Mouse (Mus musculus): ENCODE data around the gene Ugt1a9. TPM values are rescaled to one million over a fixed set of nuclear protein-coding genes. Genes with fewer than 3 reads are reported as not detected.
A peak's percentile ranks its signal among the peaks of the same experiment; 100 is the strongest.
"Not testable (repeated sequence)": the region's sequence is repeated elsewhere in the genome, so short reads cannot be mapped to it uniquely, and the experiment has no call there.

The Ugt1a9 gene
- polyA plus RNA-seq, 1 experiment from 2014 or later = 0.36 TPM

- no peak within 1 kb of the TSS for H3K4me2 ChIP-seq
These were observed 16.9 kb downstream of the Ugt1a9 start, which contains the start of gene Ugt1a8 for GRCm38 (mm10) chr1:88087513-88087912. Gene Ugt1a8, plus strand, starts transcription at chr1:88087813.

GRCm38 (mm10) chr1:88092341-88092740, 21.7 kb downstream of the Ugt1a9 start:
- Histone ChIP-seq H3K27me3 (no peaks in the 10 kb centered on the region), H3K4me2 (no peak overlapping the region), H3K27ac (replicated peaks) (no peak overlapping the region), H3K36me3 (replicated peaks) (no peaks in the 10 kb centered on the region), H3K9me3 (replicated peaks) (no peaks in the 10 kb centered on the region), H3K9ac (no peak overlapping the region), H3K4me1 (replicated peaks) (no peaks in the 10 kb centered on the region), H3K4me3 (replicated peaks) (no peak overlapping the region)
- no peak for ATAC-seq (ENCODE audit: insufficient read depth)

More at GRCm38 (mm10) chr1:88087513-88087912, 16.9 kb downstream of the Ugt1a9 start, which contains the start of gene Ugt1a8:
- WGBS (ENCODE audit: insufficient replicate concordance) = 48% methylated on average over 3 of the region's 3 CpGs
- no peaks in the 10 kb centered on the region for H3K36me3 ChIP-seq (replicated peaks)
- no peak within 1 kb of the TSS for H3K4me3 ChIP-seq (replicated peaks)
- H3K9me3 ChIP-seq (replicated peaks) = no peaks in the 10 kb centered on the region
- no peak within 1 kb of the TSS for H3K9ac ChIP-seq
- no peaks in the 10 kb centered on the region for H3K27me3 ChIP-seq
- H3K4me1 ChIP-seq (replicated peaks) = no peaks in the 10 kb centered on the region
- ATAC-seq (ENCODE audit: insufficient read depth) = no peak
- H3K27ac ChIP-seq (replicated peaks) = no peak within 1 kb of the TSS

- peak overlapping the region; percentile 46; the same call in 1 of the 2 replicates for H3K27ac ChIP-seq (replicated peaks)
- ATAC-seq (ENCODE audit: insufficient read depth); H3K4me2 ChIP-seq: not testable (repeated sequence)
These were observed 23.7 kb downstream of the Ugt1a9 start for GRCm38 (mm10) chr1:88094270-88094676.

GRCm38 (mm10) chr1:88094941-88095492, 24.4 kb downstream of the Ugt1a9 start, which contains the start of gene Ugt1a7c:
Gene Ugt1a7c, plus strand, starts transcription at chr1:88095062.
- Histone ChIP-seq H3K9me3 (replicated peaks) (no peaks in the 10 kb centered on the region), H3K9ac (no peak within 1 kb of the TSS), H3K4me1 (replicated peaks) (no peaks in the 10 kb centered on the region), H3K4me3 (replicated peaks) (peak within 1 kb of the TSS; percentile 20; the same call in 1 of the 2 replicates), H3K36me3 (replicated peaks) (no peaks in the 10 kb centered on the region), H3K4me2 (no peak within 1 kb of the TSS; the same call in none of the 2 replicates), H3K27ac (replicated peaks) (peak within 1 kb of the TSS; percentile 46), H3K27me3 (no peaks in the 10 kb centered on the region)
- WGBS (ENCODE audit: insufficient replicate concordance) = 29% methylated on average over 10 of the region's 10 CpGs
- peak; percentile 37; the same call in 1 of the 2 replicates for ATAC-seq (ENCODE audit: insufficient read depth)

More at GRCm38 (mm10) chr1:88094270-88094676, 23.7 kb downstream of the Ugt1a9 start:
- WGBS (ENCODE audit: insufficient replicate concordance) = 19% methylated on average over 3 of the region's 3 CpGs
- not testable (repeated sequence) for H3K36me3 ChIP-seq (replicated peaks); H3K9ac ChIP-seq; H3K9me3 ChIP-seq (replicated peaks); H3K4me1 ChIP-seq (replicated peaks); H3K4me3 ChIP-seq (replicated peaks); H3K27me3 ChIP-seq

- H3K4me1 ChIP-seq (replicated peaks); ATAC-seq (ENCODE audit: insufficient read depth); H3K27me3 ChIP-seq; H3K4me3 ChIP-seq (replicated peaks); H3K9me3 ChIP-seq (replicated peaks); H3K4me2 ChIP-seq; H3K9ac ChIP-seq; H3K27ac ChIP-seq (replicated peaks); H3K36me3 ChIP-seq (replicated peaks): not testable (repeated sequence)
- 52% methylated on average over 3 of the region's 3 CpGs for WGBS (ENCODE audit: insufficient replicate concordance)
These were observed 27.9 kb downstream of the Ugt1a9 start for GRCm38 (mm10) chr1:88098546-88098945.

GRCm38 (mm10) chr1:88099691-88100090, 29.1 kb downstream of the Ugt1a9 start:
- H3K36me3 ChIP-seq (replicated peaks); H3K27me3 ChIP-seq; H3K4me1 ChIP-seq (replicated peaks); H3K9ac ChIP-seq; H3K27ac ChIP-seq (replicated peaks); H3K4me2 ChIP-seq; ATAC-seq (ENCODE audit: insufficient read depth); H3K4me3 ChIP-seq (replicated peaks); H3K9me3 ChIP-seq (replicated peaks): not testable (repeated sequence)
- WGBS (ENCODE audit: insufficient replicate concordance) = 63% methylated on average over 2 of the region's 2 CpGs

GRCm38 (mm10) chr1:88103019-88103418, 32.4 kb downstream of the Ugt1a9 start, which contains the start of gene Ugt1a6b:
Gene Ugt1a6b, plus strand, starts transcription at chr1:88103252.
- not testable (repeated sequence) for H3K27ac ChIP-seq (replicated peaks); ATAC-seq (ENCODE audit: insufficient read depth); H3K4me1 ChIP-seq (replicated peaks); H3K9me3 ChIP-seq (replicated peaks); H3K9ac ChIP-seq; H3K36me3 ChIP-seq (replicated peaks); H3K27me3 ChIP-seq
- Histone ChIP-seq H3K4me3 (replicated peaks) (0 out of 2 replicates have a peak within 1 kb of the TSS, but pooled peaks have one; percentile 4), H3K4me2 (peak within 1 kb of the TSS; percentile 45; the same call in 1 of the 2 replicates)
- WGBS (ENCODE audit: insufficient replicate concordance) = 6% methylated on average over 3 of the region's 3 CpGs

- ATAC-seq (ENCODE audit: insufficient read depth) = not testable (repeated sequence)
- WGBS (ENCODE audit: insufficient replicate concordance) = 50% methylated on average over 5 of the region's 5 CpGs
These were observed 33.3 kb downstream of the Ugt1a9 start for GRCm38 (mm10) chr1:88103697-88104468.

GRCm38 (mm10) chr1:88104667-88105430, 34.2 kb downstream of the Ugt1a9 start:
- no peak overlapping the region for H3K4me3 ChIP-seq (replicated peaks)
- 40% methylated on average over 1 of the region's 1 CpGs for WGBS (ENCODE audit: insufficient replicate concordance)
- H3K27ac ChIP-seq (replicated peaks) = no peak overlapping the region
- no peaks in the 10 kb centered on the region for H3K27me3 ChIP-seq
- H3K36me3 ChIP-seq (replicated peaks) = no peaks in the 10 kb centered on the region
- H3K4me1 ChIP-seq (replicated peaks) = peaks cover 5% of the 10 kb centered on the region
- no peaks in the 10 kb centered on the region for H3K9me3 ChIP-seq (replicated peaks)
- H3K4me2 ChIP-seq = peak overlapping the region; percentile 45; the same call in 1 of the 2 replicates
- ATAC-seq (ENCODE audit: insufficient read depth) = no peak
- H3K9ac ChIP-seq = no peak overlapping the region

More at GRCm38 (mm10) chr1:88103697-88104468, 33.3 kb downstream of the Ugt1a9 start:
- 0 out of 2 replicates have a peak overlapping the region, but pooled peaks have one; percentile 4 for H3K4me3 ChIP-seq (replicated peaks)
- not testable (repeated sequence) for H3K27ac ChIP-seq (replicated peaks); H3K36me3 ChIP-seq (replicated peaks); H3K9ac ChIP-seq; H3K9me3 ChIP-seq (replicated peaks); H3K4me1 ChIP-seq (replicated peaks); H3K27me3 ChIP-seq
- H3K4me2 ChIP-seq = peak overlapping the region; percentile 45

- ATAC-seq (ENCODE audit: insufficient read depth) = no peak
- Histone ChIP-seq H3K27ac (replicated peaks) (no peak overlapping the region), H3K4me3 (replicated peaks) (no peak overlapping the region), H3K4me2 (no peak overlapping the region), H3K36me3 (replicated peaks) (no peaks in the 10 kb centered on the region), H3K27me3 (no peaks in the 10 kb centered on the region), H3K9ac (no peak overlapping the region), H3K4me1 (replicated peaks) (peaks cover 5% of the 10 kb centered on the region), H3K9me3 (replicated peaks) (no peaks in the 10 kb centered on the region)
- 38% methylated on average over 2 of the region's 2 CpGs for WGBS (ENCODE audit: insufficient replicate concordance)
These were observed 35.1 kb downstream of the Ugt1a9 start for GRCm38 (mm10) chr1:88105656-88106055.
